Mouse (Mus musculus): ENCODE results near the gene Urah. TPM values are rescaled to one million over a fixed set of nuclear protein-coding genes. Genes with fewer than 3 reads are reported as not detected.

The Urah gene
- under 1 TPM in 1 of 2 experiments, not detected in 1; 0.69 TPM for total RNA-seq (2021)

GRCm38 (mm10) chr7:140834968-140835757 is at the start of gene Urah:
Urah (plus strand) TSS chr7:140835018.
- intact Hi-C loops (cut with DNase I) = no loop called here
- no peak for DNase-seq (ENCODE audit: extremely low spot score in 1 of 2, low spot score in 2 of 2)

- no peak for DNase-seq (ENCODE audit: extremely low spot score in 1 of 2, low spot score in 2 of 2)
- intact Hi-C loops (cut with DNase I) = no loop called here
Observed at GRCm38 (mm10) chr7:140787406-140788052, 47.3 kb upstream of the Urah start, which contains the start of gene Syce1. Syce1 (minus strand) TSS chr7:140787852.

DNA sequence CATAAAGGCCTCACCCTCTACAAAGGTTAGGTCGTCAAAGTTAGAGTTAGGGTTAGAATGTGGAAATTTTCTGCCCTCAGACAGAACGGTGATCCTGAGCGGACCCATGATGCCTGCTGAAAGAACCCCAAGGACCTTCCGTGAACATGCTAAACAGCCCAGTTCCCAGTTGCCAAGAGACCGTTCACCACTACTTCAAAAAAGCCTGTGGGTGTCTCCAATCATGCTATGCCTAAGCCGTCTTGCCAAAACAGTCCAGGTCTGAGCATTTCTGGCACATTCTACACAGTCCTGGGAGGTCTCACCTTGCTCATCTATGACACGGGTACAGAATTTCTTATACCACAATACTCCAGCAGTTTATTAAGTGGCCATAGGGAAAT is 46.8 kb upstream of the Urah start:
- intact Hi-C loops (cut with DNase I) = no loop called here
- DNase-seq (ENCODE audit: extremely low spot score in 1 of 2, low spot score in 2 of 2) = no peak

GRCm38 (mm10) chr7:140793541-140793940 is 41.3 kb upstream of the Urah start:
- DNase-seq (ENCODE audit: extremely low spot score in 1 of 2, low spot score in 2 of 2) = no peak
- intact Hi-C loops (cut with DNase I) = no loop called here

GRCm38 (mm10) chr7:140797619-140798018 is 37.2 kb upstream of the Urah start:
- intact Hi-C loops (cut with DNase I) = no loop called here
- DNase-seq (ENCODE audit: extremely low spot score in 1 of 2, low spot score in 2 of 2) = no peak

GRCm38 (mm10) chr7:140798212-140798611 is 36.6 kb upstream of the Urah start:
- no peak for DNase-seq (ENCODE audit: extremely low spot score in 1 of 2, low spot score in 2 of 2)

DNA sequence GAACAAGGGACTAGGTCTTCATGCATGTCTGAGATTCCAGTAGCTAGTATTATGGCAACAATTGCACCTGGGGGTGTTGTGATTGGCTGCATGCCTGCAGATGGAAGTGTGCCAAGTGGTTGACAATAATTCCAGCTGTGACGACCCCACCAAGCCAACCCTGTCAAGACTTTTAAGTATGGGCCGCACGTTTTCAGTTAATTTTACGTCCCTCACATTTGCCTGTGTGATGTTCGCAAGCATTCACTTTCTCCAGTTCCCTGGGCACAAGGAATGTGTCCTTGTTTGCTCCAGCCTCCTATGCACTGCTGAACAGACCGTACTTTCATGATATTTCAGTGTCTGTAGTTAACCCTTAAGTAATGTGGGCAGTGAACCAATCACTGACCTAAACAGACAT is 32.2 kb upstream of the Urah start:
- intact Hi-C loops (cut with DNase I) = no loop called here
- DNase-seq (ENCODE audit: extremely low spot score in 1 of 2, low spot score in 2 of 2) = peak in 1 of 2 experiments; percentile 35

More at GRCm38 (mm10) chr7:140798212-140798611, 36.6 kb upstream of the Urah start:
- intact Hi-C loops (cut with DNase I) = no loop called here

- DNase-seq (ENCODE audit: extremely low spot score in 1 of 2, low spot score in 2 of 2) = peak; percentile 24 to 56
- intact Hi-C loops (cut with DNase I) = no loop called here
Observed at GRCm38 (mm10) chr7:140805704-140806103, 29.1 kb upstream of the Urah start.

- no peak for DNase-seq (ENCODE audit: extremely low spot score in 1 of 2, low spot score in 2 of 2)
- intact Hi-C loops (cut with DNase I) = no loop called here
Observed at GRCm38 (mm10) chr7:140810496-140810895, 24.3 kb upstream of the Urah start.

DNA sequence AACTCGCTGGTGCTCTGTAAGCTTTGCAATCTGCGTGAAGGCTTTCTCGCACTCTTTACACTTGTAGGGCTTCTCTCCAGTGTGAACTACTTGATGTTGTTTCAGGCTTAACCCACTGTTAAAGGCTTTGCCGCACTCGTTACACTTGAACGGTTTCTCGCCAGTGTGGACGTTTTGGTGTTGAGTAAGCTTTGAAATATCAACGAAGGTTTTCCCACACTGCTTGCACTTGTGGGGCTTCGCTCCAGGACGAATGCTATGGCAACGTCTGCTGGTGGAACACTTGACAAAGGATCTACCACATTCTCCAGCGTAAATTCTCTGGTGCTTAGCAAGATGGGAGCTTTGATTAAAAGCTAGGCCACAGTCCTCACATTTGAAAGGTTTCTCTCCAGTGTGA is 23.1 kb upstream of the Urah start:
- intact Hi-C loops (cut with DNase I) = no loop called here
- DNase-seq (ENCODE audit: extremely low spot score in 1 of 2, low spot score in 2 of 2) = peak in 1 of 2 experiments; percentile 41

DNA sequence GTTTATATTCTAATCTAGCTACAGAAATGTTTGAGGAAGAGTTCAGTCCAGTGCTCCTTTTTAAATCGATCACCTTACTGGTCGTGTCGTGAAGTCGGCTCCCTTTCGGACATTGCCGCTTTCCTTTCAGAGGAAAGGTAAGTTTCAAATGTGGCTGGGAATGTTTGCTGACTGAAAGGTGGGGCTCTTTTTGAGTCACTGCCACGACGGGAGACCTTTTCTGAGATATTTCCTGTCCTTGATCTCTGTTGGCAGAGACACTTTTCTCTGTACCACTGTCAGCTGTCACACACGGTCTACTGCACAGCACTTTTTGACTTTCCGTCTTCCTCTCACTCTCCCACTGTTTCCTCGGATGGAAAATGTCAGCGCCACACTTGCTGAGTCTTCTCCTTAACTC is 22.0 kb upstream of the Urah start:
- DNase-seq (ENCODE audit: extremely low spot score in 1 of 2, low spot score in 2 of 2) = no peak
- intact Hi-C loops (cut with DNase I) = no loop called here

GRCm38 (mm10) chr7:140820173-140820572 is 14.6 kb upstream of the Urah start:
- intact Hi-C loops (cut with DNase I) = loop anchor here (10.0 kb wide), 2 partner anchors 635 to 665 kb away; partner anchors contain the start of gene Sprn
- DNase-seq (ENCODE audit: extremely low spot score in 1 of 2, low spot score in 2 of 2) = no peak

- intact Hi-C loops (cut with DNase I) = loop anchor here (10.0 kb wide), 2 partner anchors 636 to 666 kb away; partner anchors contain the start of gene Sprn
- DNase-seq (ENCODE audit: extremely low spot score in 1 of 2, low spot score in 2 of 2) = no peak
Observed at GRCm38 (mm10) chr7:140821305-140821652, 13.5 kb upstream of the Urah start.

GRCm38 (mm10) chr7:140821653-140822329 is 13.0 kb upstream of the Urah start, which contains the start of gene Zfp941:
Zfp941 (minus strand) TSS chr7:140822178.
- intact Hi-C loops (cut with DNase I) = loop anchor here (10.0 kb wide), 2 partner anchors 637 to 667 kb away; partner anchors contain the start of gene Sprn
- DNase-seq (ENCODE audit: extremely low spot score in 1 of 2, low spot score in 2 of 2) = peak; percentile 52 to 82

DNA sequence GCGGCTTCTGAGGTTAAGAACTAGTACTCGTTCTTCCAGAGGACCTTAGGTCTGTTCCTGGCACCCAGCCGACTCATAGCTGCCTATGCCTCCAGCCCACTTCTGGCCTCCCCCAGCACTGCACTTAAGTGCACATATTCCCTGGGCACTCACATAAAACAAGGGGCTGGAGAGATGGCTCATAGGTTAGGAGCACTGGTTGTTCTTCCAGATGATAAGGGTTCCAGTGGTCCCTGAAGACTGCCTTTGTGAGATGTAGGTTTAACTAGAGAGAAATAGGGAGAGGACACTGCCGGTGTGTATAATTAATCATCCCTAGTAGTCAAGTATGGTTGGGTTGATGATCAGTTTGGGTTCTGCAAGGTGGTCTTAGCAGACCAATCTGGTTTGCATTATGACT is 12.1 kb upstream of the Urah start:
- intact Hi-C loops (cut with DNase I) = loop anchor here (10.0 kb wide), 2 partner anchors 638 to 668 kb away; partner anchors contain the start of gene Sprn
- no peak for DNase-seq (ENCODE audit: extremely low spot score in 1 of 2, low spot score in 2 of 2)

GRCm38 (mm10) chr7:140828171-140828881 is 6.5 kb upstream of the Urah start:
- peak in 1 of 2 experiments; percentile 64 for DNase-seq (ENCODE audit: extremely low spot score in 1 of 2, low spot score in 2 of 2)
- intact Hi-C loops (cut with DNase I) = loop anchor here (10.0 kb wide), 2 partner anchors 644 to 674 kb away; partner anchors contain the start of gene Sprn

GRCm38 (mm10) chr7:140831447-140831846 is 3.4 kb upstream of the Urah start:
- no peak for DNase-seq (ENCODE audit: extremely low spot score in 1 of 2, low spot score in 2 of 2)
- intact Hi-C loops (cut with DNase I) = no loop called here

GRCm38 (mm10) chr7:140833341-140833740 is 1.5 kb upstream of the Urah start:
- intact Hi-C loops (cut with DNase I) = no loop called here
- DNase-seq (ENCODE audit: extremely low spot score in 1 of 2, low spot score in 2 of 2) = peak in 1 of 2 experiments; percentile 6

- no peak for DNase-seq (ENCODE audit: extremely low spot score in 1 of 2, low spot score in 2 of 2)
- intact Hi-C loops (cut with DNase I) = no loop called here
Observed at GRCm38 (mm10) chr7:140835758-140836087, 905 bp downstream of the Urah start.
